13 mouse cellular contexts compared by ENCODE assay signal in genomic region chr4:45499081-45499480, GRCm38 (mm10). TPM values are rescaled to one million over a fixed set of nuclear protein-coding genes. Genes with fewer than 3 reads are reported as not detected.
A peak's percentile ranks its signal among the peaks of the same experiment; 100 is the strongest.
DNase-seq lines count a peak whose midpoint lies in the region; ATAC-seq and TF ChIP-seq lines count a peak whose summit lies in the region.
"Had no signal": no experiment of that assay in that cellular context is flagged by ENCODE, and none has a peak within 500 bp of the region (broad histone marks: within the 10 kb centered on the region; RNA-seq: fewer than 3 reads in every experiment).

No protein-coding gene starts in this region.

- peak overlapping the region; percentile 40 for H3K4me2 ChIP-seq in kidney, embryonic 15.5 days
- H3K4me2 ChIP-seq in CH12.LX (ENCODE audit: insufficient read depth, low read depth, poor library complexity, severe bottlenecking) = peak overlapping the region; percentile 39
- peak overlapping the region; percentile 20; the same call in 1 of the 2 replicates for H3K4me2 ChIP-seq in intestine, embryonic 16.5 days (ENCODE audit: low read depth, low read length)
- H3K4me2 ChIP-seq in hindbrain, embryonic 13.5 days = no peak overlapping the region
- H3K4me2 ChIP-seq: liver, embryonic 13.5 days; midbrain, embryonic 11.5 days had no signal

- H3K4me3 ChIP-seq in kidney, embryonic 15.5 days (replicated peaks) = no peak overlapping the region
- H3K4me3 ChIP-seq in CH12.LX (replicated peaks in 1 of 3; ENCODE audit: low read depth in 2 of 3, low read length in 2 of 3, poor library complexity in 1 of 3) (peak overlapping the region in 2 of 3 experiments; percentile 34 to 42), ES-Bruce4 (ENCODE audit: low read depth, low read length) (no peak overlapping the region)
- no peak overlapping the region for H3K4me3 ChIP-seq in intestine, embryonic 16.5 days (ENCODE audit: low read length)
- no peak overlapping the region for H3K4me3 ChIP-seq in hindbrain, embryonic 13.5 days
- H3K4me3 ChIP-seq: layer of hippocampus, adult 2 months; liver, embryonic 13.5 days had no signal

- 0 out of 2 replicates have a peak, but pooled peaks have one; percentile 19 for ATAC-seq in kidney, embryonic 15.5 days (replicated peaks; ENCODE audit: low FRiP score)
- no peak for ATAC-seq in intestine, embryonic 16.5 days
- ATAC-seq in hindbrain, embryonic 13.5 days (ENCODE audit: low FRiP score) = no peak

- no peaks in the 10 kb centered on the region for H3K36me3 ChIP-seq in kidney, embryonic 15.5 days
- H3K36me3 ChIP-seq in CH12.LX (replicated peaks in 1 of 2; ENCODE audit: control insufficient read depth in 1 of 2, insufficient read depth in 1 of 2, low read length in 1 of 2) = peaks cover 0 to 31% of the 10 kb centered on the region in 2 experiments
- H3K36me3 ChIP-seq in ES-Bruce4 (ENCODE audit: control insufficient read depth, insufficient read depth, low read length, poor library complexity, severe bottlenecking) = no peaks in the 10 kb centered on the region
- no peaks in the 10 kb centered on the region for H3K36me3 ChIP-seq in intestine, embryonic 16.5 days (ENCODE audit: control insufficient read depth, insufficient read depth, low read length)
- no peaks in the 10 kb centered on the region for H3K36me3 ChIP-seq in hindbrain, embryonic 13.5 days
- H3K36me3 ChIP-seq: liver, embryonic 13.5 days had no signal

- H3K79me2 ChIP-seq in CH12.LX (replicated peaks; ENCODE audit: control insufficient read depth, extremely low read depth, insufficient read depth, poor library complexity, severe bottlenecking) = no peaks in the 10 kb centered on the region

- H3K4me1 ChIP-seq in kidney, embryonic 15.5 days = peaks cover 92% of the 10 kb centered on the region
- H3K4me1 ChIP-seq in CH12.LX (ENCODE audit: control insufficient read depth in 1 of 2, insufficient read depth in 2 of 2) (peaks cover 34 to 90% of the 10 kb centered on the region in 2 experiments), ES-Bruce4 (ENCODE audit: control insufficient read depth, insufficient read depth, low read length) (peaks cover 36% of the 10 kb centered on the region)
- H3K4me1 ChIP-seq in intestine, embryonic 16.5 days (ENCODE audit: control insufficient read depth, insufficient read depth, low read length) = peaks cover 67% of the 10 kb centered on the region
- peaks cover 68% of the 10 kb centered on the region for H3K4me1 ChIP-seq in hindbrain, embryonic 13.5 days (replicated peaks)

- H3K27ac ChIP-seq in kidney, embryonic 15.5 days = peak overlapping the region; percentile 63; the same call in 1 of the 2 replicates
- H3K27ac ChIP-seq in CH12.LX (ENCODE audit: insufficient read depth, low read depth) (peak overlapping the region; percentile 86), ES-Bruce4 (ENCODE audit: insufficient read depth, low read length) (peak overlapping the region; percentile 95)
- H3K27ac ChIP-seq in intestine, embryonic 16.5 days (ENCODE audit: low read length) = peak overlapping the region; percentile 26; the same call in 1 of the 2 replicates
- H3K27ac ChIP-seq in hindbrain, embryonic 13.5 days = no peak overlapping the region
- H3K27ac ChIP-seq: layer of hippocampus, adult 2 months had no signal

- H3K9me3 ChIP-seq in kidney, embryonic 15.5 days (replicated peaks) = no peaks in the 10 kb centered on the region
- H3K9me3 ChIP-seq in CH12.LX (replicated peaks; ENCODE audit: low read length) (no peaks in the 10 kb centered on the region), ES-Bruce4 (replicated peaks; ENCODE audit: control insufficient read depth, insufficient read depth, low read length, poor library complexity, severe bottlenecking) (no peaks in the 10 kb centered on the region)
- no peaks in the 10 kb centered on the region for H3K9me3 ChIP-seq in intestine, embryonic 16.5 days (ENCODE audit: control insufficient read depth, low read length)
- H3K9me3 ChIP-seq in hindbrain, embryonic 13.5 days = no peaks in the 10 kb centered on the region
- H3K9me3 ChIP-seq: liver, embryonic 13.5 days had no signal

- TF ChIP-seq CTCF in CH12.LX (conservative IDR thresholded peaks at IDR 0.05 in 1 of 2, IDR thresholded peaks at IDR 0.05 in 1 of 2; ENCODE audit: low read depth in 2 of 2, low read length in 2 of 2) = no peak
- no peak for TF ChIP-seq CTCF in ES-Bruce4 (IDR thresholded peaks at IDR 0.05; ENCODE audit: low read depth, low read length)

- H3K9ac ChIP-seq in kidney, embryonic 15.5 days = no peak overlapping the region
- H3K9ac ChIP-seq in CH12.LX (ENCODE audit: insufficient read depth, low read depth) = peak overlapping the region; percentile 67
- H3K9ac ChIP-seq in ES-Bruce4 (ENCODE audit: low read depth, poor library complexity, severe bottlenecking) = peak overlapping the region; percentile 42; the same call in 1 of the 2 replicates
- H3K9ac ChIP-seq in intestine, embryonic 16.5 days (ENCODE audit: low read depth, low read length) = peak overlapping the region; percentile 11; the same call in 1 of the 2 replicates
- no peak overlapping the region; the same call in 1 of the 2 replicates for H3K9ac ChIP-seq in hindbrain, embryonic 13.5 days
- H3K9ac ChIP-seq: liver, embryonic 13.5 days had no signal

- dilution Hi-C loops in CH12.LX (cut with MboI; ENCODE audit: extremely low pct_ligation_motif_present, extremely low pct_unique_long_range_greater_than_20kb, low sequenced_read_pairs) = no loop called here

- TF ChIP-seq POLR2A in CH12.LX (IDR thresholded peaks at IDR 0.05; ENCODE audit: low read depth, low read length) (no peak), ES-Bruce4 (IDR thresholded peaks at IDR 0.05; ENCODE audit: insufficient read depth, low read length) (no peak)

- no peak for TF ChIP-seq RAD21 in CH12.LX (IDR thresholded peaks at IDR 0.05; ENCODE audit: low read depth, low read length)

- in situ Hi-C loops in CH12.LX (cut with MboI; ENCODE audit: low pct_ligation_motif_present, low pct_unique_long_range_greater_than_20kb, low sequenced_read_pairs) = no loop called here

- no peaks in the 10 kb centered on the region for H3K27me3 ChIP-seq in kidney, embryonic 15.5 days
- H3K27me3 ChIP-seq in CH12.LX (replicated peaks) = no peaks in the 10 kb centered on the region
- no peaks in the 10 kb centered on the region for H3K27me3 ChIP-seq in ES-Bruce4 (ENCODE audit: control insufficient read depth, insufficient read depth, low read length, poor library complexity, severe bottlenecking)
- H3K27me3 ChIP-seq in intestine, embryonic 16.5 days (replicated peaks; ENCODE audit: control insufficient read depth, insufficient read depth, low read length) = no peaks in the 10 kb centered on the region
- H3K27me3 ChIP-seq in hindbrain, embryonic 13.5 days = no peaks in the 10 kb centered on the region
- H3K27me3 ChIP-seq: liver, embryonic 13.5 days had no signal

- WGBS in kidney, embryonic 15.5 days = 28% methylated on average over 6 of the region's 6 CpGs
- WGBS in intestine, embryonic 16.5 days = 19% methylated on average over 6 of the region's 6 CpGs
- WGBS in hindbrain, embryonic 13.5 days = 12% methylated on average over 6 of the region's 6 CpGs

- DNase-seq in kidney, postnatal 36 days = no peak
- peak; percentile 79 for DNase-seq in CH12.LX (ENCODE audit: extremely low read depth)
- DNase-seq in cerebellum, adult 9-10 months = no peak
- DNase-seq: adrenal gland, postnatal 10 days; cerebellum, adult 11-12 months; heart, postnatal 36 days; liver, embryonic 13.5 days had no signal

- peak; percentile 33; the same call in 1 of the 2 replicates for TF ChIP-seq EP300 in CH12.LX (IDR thresholded peaks at IDR 0.05; ENCODE audit: low read length)
- TF ChIP-seq EP300 in ES-Bruce4 (IDR thresholded peaks at IDR 0.05; ENCODE audit: insufficient read depth, low read depth, low read length) = no peak

TF ChIP-seq in CH12.LX, 34 proteins besides CTCF, POLR2A, EP300 and RAD21 (continues in another document):
- TF ChIP-seq POLR2AphosphoS2 (IDR thresholded peaks at IDR 0.05; ENCODE audit: low read depth, low read length) = no peak
- no peak for TF ChIP-seq E2F4 (IDR thresholded peaks at IDR 0.05; ENCODE audit: insufficient replicate concordance, low read depth, low read length)
- TF ChIP-seq ELF1 (IDR thresholded peaks at IDR 0.05; ENCODE audit: low read depth, low read length) = peak; percentile 13; the same call in 1 of the 2 replicates
- 0 out of 2 replicates have a peak, but pooled peaks have one; percentile 13 for TF ChIP-seq JUND (conservative IDR thresholded peaks at IDR 0.05; ENCODE audit: low read depth, low read length)
- TF ChIP-seq NELFE (IDR thresholded peaks at IDR 0.05; ENCODE audit: low read depth, low read length) = 0 out of 2 replicates have a peak, but pooled peaks have one; percentile 47
- no peak; the same call in 1 of the 2 replicates for TF ChIP-seq ETS1 (conservative IDR thresholded peaks at IDR 0.05; ENCODE audit: low read depth, low read length)
- peak; percentile 53 for TF ChIP-seq SIN3A (IDR thresholded peaks at IDR 0.05; ENCODE audit: low read length)
- TF ChIP-seq MAX (IDR thresholded peaks at IDR 0.05; ENCODE audit: low read length) = peak; percentile 73; the same call in 1 of the 2 replicates
- no peak for TF ChIP-seq UBTF (IDR thresholded peaks at IDR 0.05; ENCODE audit: low read depth, low read length)
- no peak for TF ChIP-seq GABPA (IDR thresholded peaks at IDR 0.05; ENCODE audit: insufficient replicate concordance, low read depth, low read length)
- peak; percentile 71; the same call in 1 of the 2 replicates for TF ChIP-seq MXI1 (IDR thresholded peaks at IDR 0.05; ENCODE audit: low read depth, low read length)
- TF ChIP-seq CHD2 (IDR thresholded peaks at IDR 0.05; ENCODE audit: low read length) = 0 out of 2 replicates have a peak, but pooled peaks have one; percentile 20
- no peak for TF ChIP-seq NRF1 (IDR thresholded peaks at IDR 0.05; ENCODE audit: low read depth, low read length)
- no peak for TF ChIP-seq SMC3 (IDR thresholded peaks at IDR 0.05; ENCODE audit: low read depth, low read length)
- no peak for TF ChIP-seq ZMIZ1 (IDR thresholded peaks at IDR 0.05; ENCODE audit: low read depth, low read length)
- 0 out of 2 replicates have a peak, but pooled peaks have one; percentile 38 for TF ChIP-seq MEF2A (IDR thresholded peaks at IDR 0.05; ENCODE audit: borderline replicate concordance, low read depth, low read length)
- TF ChIP-seq RCOR1 (conservative IDR thresholded peaks at IDR 0.05; ENCODE audit: low read depth, low read length) = 0 out of 2 replicates have a peak, but pooled peaks have one; percentile 28
- no peak for TF ChIP-seq USF2 (conservative IDR thresholded peaks at IDR 0.05; ENCODE audit: low read depth, low read length)

RNA-seq across cellular contexts. Expression of gene Shb, which starts 33.2 kb away (rescaled TPM):
- polyA plus RNA-seq in kidney, embryonic 15.5 days (2015; fragmentation: Nextera tagmentation; extraction: Ambion mirVana) = 3.8 and 4.9 TPM in 2 replicates
- total RNA-seq in CH12.LX (2012; rRNA removed) = 5.9 and 8.6 TPM in 2 replicates
- 7.6 and 7.7 TPM in 2 replicates for total RNA-seq in CH12.LX (2014; rRNA removed)
- polyA plus RNA-seq in CH12.LX (2012; ENCODE audit: insufficient read length, low read depth) = 15.5 and 18.4 TPM in 2 replicates
- polyA plus RNA-seq in ES-Bruce4 (2011; ENCODE audit: insufficient read depth, insufficient read length, low read depth, missing spikeins) = 24.5 and 27.4 TPM in 2 replicates
- polyA plus RNA-seq in intestine, embryonic 16.5 days (2015; fragmentation: Nextera tagmentation; extraction: Ambion mirVana) = 1.5 and 2.7 TPM in 2 replicates
- polyA plus RNA-seq in hindbrain, embryonic 13.5 days (2015; fragmentation: Nextera tagmentation; extraction: Ambion mirVana) = 3.8 and 5.7 TPM in 2 replicates

Comparison
In these comparisons a context has a peak if more than half of its experiments do, and no peak if none do; other contexts are left out.
1. H3K4me3 ChIP-seq: peak in CH12.LX (2 of 3); none in kidney, embryonic 15.5 days (single experiment), ES-Bruce4 (single experiment), intestine, embryonic 16.5 days (single experiment) and hindbrain, embryonic 13.5 days (single experiment).
2. H3K9ac ChIP-seq: peak in CH12.LX (single experiment), ES-Bruce4 (single experiment) and intestine, embryonic 16.5 days (single experiment); none in kidney, embryonic 15.5 days (single experiment) and hindbrain, embryonic 13.5 days (single experiment).